7 mouse cellular contexts compared by ENCODE assay signal in the genomic region with DNA sequence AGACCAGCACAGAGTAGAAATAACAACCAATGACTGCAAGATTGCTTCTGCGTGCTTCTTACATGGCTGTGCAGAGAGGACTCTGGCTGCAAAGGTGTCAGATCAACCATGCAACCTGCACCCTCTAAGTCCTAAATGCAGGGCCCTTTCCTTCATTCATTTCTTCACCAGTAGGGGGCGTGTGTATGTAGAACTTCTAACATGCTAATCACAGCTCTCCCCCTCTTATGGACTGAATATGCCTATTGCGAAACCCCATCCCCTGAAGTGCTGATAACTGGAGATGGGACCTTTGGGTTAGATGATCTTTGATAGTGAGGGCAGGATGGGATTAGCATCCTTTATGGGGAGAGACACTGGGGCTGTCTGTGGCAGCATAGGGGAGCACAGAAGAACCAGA.
A peak's percentile ranks its signal among the peaks of the same experiment; 100 is the strongest.
DNase-seq lines count a peak whose midpoint lies in the region.

No protein-coding gene starts in this region.

- peak; percentile 43 for DNase-seq in layer of hippocampus, adult 11-12 months (ENCODE audit: low spot score)
- no peak for DNase-seq in layer of hippocampus, postnatal 14 days (ENCODE audit: low spot score in 2 of 2)
- peak; percentile 64 for DNase-seq in ES-CJ7 (ENCODE audit: low read depth, low spot score)
- DNase-seq in c-Kit-positive CD71-positive TER-119-positive erythroid progenitor cells, embryonic 14.5 days (ENCODE audit: low spot score), result peak; percentile 37
- peak; percentile 43 for DNase-seq in mesoderm, embryonic 11.5 days (ENCODE audit: low read depth, low spot score)
- DNase-seq in urinary bladder, postnatal 4 days (ENCODE audit: low spot score in 2 of 2), result no peak
- no peak for DNase-seq in left cerebral cortex, adult 18-20 months (ENCODE audit: low spot score in 2 of 2)

Comparison
In these comparisons a context has a peak if more than half of its experiments do, and no peak if none do; other contexts are left out.
1. DNase-seq: peak in layer of hippocampus, adult 11-12 months (single experiment), ES-CJ7 (single experiment), c-Kit-positive CD71-positive TER-119-positive erythroid progenitor cells, embryonic 14.5 days (single experiment) and mesoderm, embryonic 11.5 days (single experiment); none in layer of hippocampus, postnatal 14 days (0 of 2), urinary bladder, postnatal 4 days (0 of 2) and left cerebral cortex, adult 18-20 months (0 of 2).